Comparison of ENCODE assay signal across 8 mouse cellular contexts in the genomic region with DNA sequence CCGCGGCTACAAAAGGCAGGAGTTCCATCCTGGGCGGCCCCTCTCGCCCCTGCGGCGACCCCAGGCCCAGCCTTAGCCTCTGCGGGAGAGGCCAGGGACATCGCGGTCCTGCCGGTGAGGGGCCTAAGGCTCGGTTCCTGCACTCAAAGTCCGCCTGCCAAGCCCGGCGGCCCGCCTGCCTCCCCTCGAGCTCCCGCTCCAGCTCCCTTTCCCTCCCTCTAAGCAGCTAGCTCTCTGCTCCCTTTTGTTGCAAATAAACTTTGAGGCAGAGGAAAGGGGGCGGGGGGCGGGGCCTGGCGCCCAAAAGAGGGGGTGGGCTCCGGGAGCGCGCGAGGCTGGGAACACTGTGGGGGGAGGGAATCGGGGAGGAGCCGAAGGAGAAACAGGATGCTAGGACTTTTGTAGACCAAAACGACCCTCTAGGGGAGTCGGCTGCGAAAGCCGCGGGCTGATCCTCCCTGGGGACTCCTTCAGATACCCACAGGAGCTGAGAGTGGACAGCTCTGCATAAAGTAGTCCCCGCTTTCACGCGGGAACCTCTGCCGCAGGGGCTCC. TPM values are rescaled to one million over a fixed set of nuclear protein-coding genes. Genes with fewer than 3 reads are reported as not detected.
DNase-seq lines count a peak whose midpoint lies in the region; ATAC-seq and TF ChIP-seq lines count a peak whose summit lies in the region.

Gene Arhgef17 (minus strand): TSS at position 182 of the 555 bp plus-strand sequence.

- TF ChIP-seq CTCF in gastrocnemius, adult 2 months (IDR thresholded peaks at IDR 0.05): no peak

- H3K9ac ChIP-seq in hindbrain, embryonic 14.5 days: peak within 1 kb of the TSS; percentile 53
- H3K9ac ChIP-seq in limb, embryonic 15.5 days: peak within 1 kb of the TSS; percentile 84
- H3K9ac ChIP-seq in neural tube, embryonic 12.5 days: peak within 1 kb of the TSS; percentile 77

- H3K9me3 ChIP-seq in hindbrain, embryonic 14.5 days (ENCODE audit: control insufficient read depth, low read length): no peaks in the 10 kb centered on the region
- no peaks in the 10 kb centered on the region for H3K9me3 ChIP-seq in limb, embryonic 15.5 days
- no peaks in the 10 kb centered on the region for H3K9me3 ChIP-seq in neural tube, embryonic 12.5 days

- WGBS in hindbrain, embryonic 14.5 days: under 1% methylated on average over 35 of the region's 35 CpGs
- WGBS in limb, embryonic 15.5 days: 1% methylated on average over 35 of the region's 35 CpGs
- WGBS in neural tube, embryonic 12.5 days: 1% methylated on average over 35 of the region's 35 CpGs

- intact Hi-C loops in gastrocnemius, adult 2 months (cut with DNase I): loop anchor here (1.0 kb wide), 1 partner anchor 25 kb away; no protein-coding TSS in a partner anchor

- peak within 1 kb of the TSS; percentile 96 for H3K27ac ChIP-seq in gastrocnemius, adult 2 months
- H3K27ac ChIP-seq in hindbrain, embryonic 14.5 days: peak within 1 kb of the TSS; percentile 63
- peak within 1 kb of the TSS; percentile 99 for H3K27ac ChIP-seq in limb, embryonic 15.5 days
- H3K27ac ChIP-seq in neural tube, embryonic 12.5 days: peak within 1 kb of the TSS; percentile 43; the same call in 1 of the 2 replicates

- H3K4me3 ChIP-seq in gastrocnemius, adult 2 months: peak within 1 kb of the TSS; percentile 73
- H3K4me3 ChIP-seq in hindbrain, embryonic 14.5 days (replicated peaks; ENCODE audit: low read length): peak within 1 kb of the TSS; percentile 47
- peak within 1 kb of the TSS; percentile 81 for H3K4me3 ChIP-seq in limb, embryonic 15.5 days
- H3K4me3 ChIP-seq in neural tube, embryonic 12.5 days: peak within 1 kb of the TSS; percentile 60

- peak within 1 kb of the TSS; percentile 74 for H3K4me2 ChIP-seq in hindbrain, embryonic 14.5 days (replicated peaks)
- H3K4me2 ChIP-seq in limb, embryonic 15.5 days: peak within 1 kb of the TSS; percentile 87
- H3K4me2 ChIP-seq in neural tube, embryonic 12.5 days (replicated peaks): peak within 1 kb of the TSS; percentile 87

- H3K4me1 ChIP-seq in hindbrain, embryonic 14.5 days (replicated peaks; ENCODE audit: control insufficient read depth, insufficient read depth, low read length): peaks cover 17% of the 10 kb centered on the region; the same call in 1 of the 2 replicates
- peaks cover 43% of the 10 kb centered on the region for H3K4me1 ChIP-seq in limb, embryonic 15.5 days
- H3K4me1 ChIP-seq in neural tube, embryonic 12.5 days: peaks cover 51% of the 10 kb centered on the region

- peaks cover 35% of the 10 kb centered on the region for H3K27me3 ChIP-seq in hindbrain, embryonic 14.5 days (ENCODE audit: control insufficient read depth, insufficient read depth, low read length)
- H3K27me3 ChIP-seq in limb, embryonic 15.5 days: no peaks in the 10 kb centered on the region
- H3K27me3 ChIP-seq in neural tube, embryonic 12.5 days (replicated peaks): peaks cover 20% of the 10 kb centered on the region

- H3K36me3 ChIP-seq in hindbrain, embryonic 14.5 days (replicated peaks; ENCODE audit: control insufficient read depth, insufficient read depth): no peaks in the 10 kb centered on the region
- H3K36me3 ChIP-seq in limb, embryonic 15.5 days: peaks cover 6% of the 10 kb centered on the region; the same call in 1 of the 2 replicates
- H3K36me3 ChIP-seq in neural tube, embryonic 12.5 days: no peaks in the 10 kb centered on the region

- DNase-seq in layer of hippocampus, adult 18-20 months (ENCODE audit: low spot score in 2 of 2): peak in 1 of 2 experiments; percentile 59
- DNase-seq in layer of hippocampus, adult 11-12 months (ENCODE audit: low spot score): no peak
- peak; percentile 54 to 76 for DNase-seq in adrenal gland, postnatal 36 days
- peak; percentile 70 for DNase-seq in gastrocnemius, adult 2 months
- DNase-seq in hindbrain, embryonic 14.5 days (ENCODE audit: low spot score): peak; percentile 55
- DNase-seq in natural killer cell, adult 2 months (ENCODE audit: low spot score in 2 of 2): no peak

- peak; percentile 54 for ATAC-seq in hindbrain, embryonic 14.5 days (ENCODE audit: low FRiP score)
- ATAC-seq in limb, embryonic 15.5 days (ENCODE audit: insufficient number of reproducible peaks, low FRiP score, low TSS enrichment, low read depth): peak; percentile 78
- ATAC-seq in neural tube, embryonic 12.5 days (ENCODE audit: low FRiP score, low read depth): peak; percentile 67

RNA-seq across cellular contexts. Expression of gene Arhgef17, which starts in this region (rescaled TPM):
- 100 to 1,000 TPM; 171 to 178 TPM for total RNA-seq in layer of hippocampus, adult 18-20 months (2021)
- 10 to 100 TPM; 63.3 to 69.0 TPM for total RNA-seq in adrenal gland, postnatal 36 days (2021)
- total RNA-seq in gastrocnemius, adult 2 months (2021): 10 to 100 TPM; 20.9 to 33.3 TPM
- 15.5 and 19.5 TPM in 2 replicates for polyA plus RNA-seq in hindbrain, embryonic 14.5 days (2014; fragmentation: Nextera tagmentation; extraction: Ambion mirVana)
- polyA plus RNA-seq in limb, embryonic 15.5 days (2015; fragmentation: Nextera tagmentation; extraction: Ambion mirVana): 8.0 and 8.5 TPM in 2 replicates
- 7.1 and 7.9 TPM in 2 replicates for polyA plus RNA-seq in neural tube, embryonic 12.5 days (2016; fragmentation: Nextera tagmentation; extraction: Ambion mirVana)

Comparison
In these comparisons a context has a peak if more than half of its experiments do, and no peak if none do; other contexts are left out.
1. DNase-seq: peak in adrenal gland, postnatal 36 days (2 of 2), gastrocnemius, adult 2 months (single experiment) and hindbrain, embryonic 14.5 days (single experiment); none in layer of hippocampus, adult 11-12 months (single experiment) and natural killer cell, adult 2 months (0 of 2).
2. H3K27ac ChIP-seq: peak in every context shown above with its lines; median percentile 99 in limb, embryonic 15.5 days; 96 in gastrocnemius, adult 2 months; 63 in hindbrain, embryonic 14.5 days; 43 in neural tube, embryonic 12.5 days.
3. Peak in every context shown above with its lines, with median percentiles within 50 percentile points of each other: H3K4me3 ChIP-seq, ATAC-seq, H3K4me2 ChIP-seq and H3K9ac ChIP-seq.